Mouse (Mus musculus): Measurements from ENCODE around the gene Lhpp.

DNA sequence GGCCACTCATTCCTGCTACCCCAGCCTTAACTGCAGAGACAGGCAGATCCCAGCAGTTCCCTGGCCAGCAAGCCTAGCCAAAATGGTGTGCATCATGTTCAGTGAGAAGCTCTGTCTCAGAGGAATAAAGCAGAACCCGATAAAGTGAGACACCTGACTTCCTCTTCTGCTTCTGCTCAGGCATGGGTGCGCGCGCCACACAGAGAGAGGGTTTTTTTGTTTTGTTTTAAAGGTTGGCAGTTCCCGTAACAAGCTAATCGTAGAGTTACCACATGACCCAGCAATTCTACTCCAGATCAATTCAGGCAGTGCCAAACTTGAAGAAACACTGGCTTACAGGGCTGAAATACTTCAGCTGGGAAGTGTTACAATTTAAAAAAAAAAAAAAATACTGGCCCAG, 41.6 kb upstream of the Lhpp start:
- TF ChIP-seq CTCF (IDR thresholded peaks at IDR 0.05; ENCODE audit: extremely low read depth, insufficient read depth, low read length) (no peak), POLR2A (IDR thresholded peaks at IDR 0.05; ENCODE audit: extremely low read depth, insufficient read depth, low read length) (no peak)
